Comparison of ENCODE assay signal across 8 mouse cellular contexts in genomic region chr2:30693206-30694035, GRCm38 (mm10).
A peak's percentile ranks its signal among the peaks of the same experiment; 100 is the strongest.
DNase-seq lines count a peak whose midpoint lies in the region; ATAC-seq lines count a peak whose summit lies in the region.

No protein-coding gene starts in this region.

- peak; percentile 93 for DNase-seq in embryo, embryonic 10 days (ENCODE audit: low spot score)
- DNase-seq in embryo, embryonic 9.5 days (ENCODE audit: extremely low spot score): no peak
- peak; percentile 90 for DNase-seq in heart, embryonic 10.5 days (ENCODE audit: low spot score)
- peak; percentile 76 for DNase-seq in naive thymus-derived CD4-positive, alpha-beta T cell, adult 2 months (ENCODE audit: low read depth)
- peak; percentile 81 for DNase-seq in splenic B cell, adult 2 months (ENCODE audit: low read depth, low spot score)

- H3K27me3 ChIP-seq in embryonic facial prominence, embryonic 13.5 days: no peaks in the 10 kb centered on the region
- H3K27me3 ChIP-seq in heart, embryonic 10.5 days (ENCODE audit: insufficient read depth, poor library complexity, severe bottlenecking): no peaks in the 10 kb centered on the region
- H3K27me3 ChIP-seq in kidney, embryonic 14.5 days (ENCODE audit: control insufficient read depth, insufficient read depth, low read length): no peaks in the 10 kb centered on the region
- peaks cover 46% of the 10 kb centered on the region for H3K27me3 ChIP-seq in liver, embryonic 12.5 days (replicated peaks)
- H3K27me3 ChIP-seq in splenic B cell, adult 2 months (ENCODE audit: control insufficient read depth, insufficient read depth, low read length, poor library complexity, severe bottlenecking): no peaks in the 10 kb centered on the region

- H3K9me3 ChIP-seq in embryonic facial prominence, embryonic 13.5 days: no peaks in the 10 kb centered on the region
- H3K9me3 ChIP-seq in heart, embryonic 10.5 days: no peaks in the 10 kb centered on the region
- H3K9me3 ChIP-seq in kidney, embryonic 14.5 days (ENCODE audit: control insufficient read depth, low read length): no peaks in the 10 kb centered on the region
- H3K9me3 ChIP-seq in liver, embryonic 12.5 days (replicated peaks): no peaks in the 10 kb centered on the region

- no peaks in the 10 kb centered on the region for H3K36me3 ChIP-seq in embryonic facial prominence, embryonic 13.5 days
- no peaks in the 10 kb centered on the region for H3K36me3 ChIP-seq in heart, embryonic 10.5 days
- no peaks in the 10 kb centered on the region for H3K36me3 ChIP-seq in kidney, embryonic 14.5 days (ENCODE audit: control insufficient read depth, insufficient read depth, low read length)
- no peaks in the 10 kb centered on the region for H3K36me3 ChIP-seq in liver, embryonic 12.5 days
- H3K36me3 ChIP-seq in splenic B cell, adult 2 months (ENCODE audit: control insufficient read depth, insufficient read depth, low read length, poor library complexity, severe bottlenecking): no peaks in the 10 kb centered on the region

- H3K9ac ChIP-seq in embryonic facial prominence, embryonic 13.5 days: peak overlapping the region; percentile 78
- peak overlapping the region; percentile 71 for H3K9ac ChIP-seq in kidney, embryonic 14.5 days (ENCODE audit: low read depth, low read length)
- H3K9ac ChIP-seq in liver, embryonic 12.5 days: peak overlapping the region; percentile 54

- peak overlapping the region; percentile 68 for H3K4me2 ChIP-seq in embryonic facial prominence, embryonic 13.5 days
- H3K4me2 ChIP-seq in kidney, embryonic 14.5 days (replicated peaks; ENCODE audit: low read depth, low read length): peak overlapping the region; percentile 45
- H3K4me2 ChIP-seq in liver, embryonic 12.5 days: peak overlapping the region; percentile 61

- ATAC-seq in embryonic facial prominence, embryonic 13.5 days (ENCODE audit: insufficient number of reproducible peaks, insufficient read depth, low FRiP score, low TSS enrichment, low read depth): peak; percentile 69; the same call in 1 of the 2 replicates
- peak; percentile 88 for ATAC-seq in kidney, embryonic 14.5 days (ENCODE audit: low FRiP score, low TSS enrichment)
- ATAC-seq in liver, embryonic 12.5 days: 0 out of 2 replicates have a peak, but pooled peaks have one; percentile 19

- peak overlapping the region; percentile 47 for H3K4me3 ChIP-seq in embryonic facial prominence, embryonic 13.5 days
- peak overlapping the region; percentile 62 for H3K4me3 ChIP-seq in heart, embryonic 10.5 days
- H3K4me3 ChIP-seq in kidney, embryonic 14.5 days (ENCODE audit: low read length): peak overlapping the region; percentile 29
- peak overlapping the region; percentile 33 for H3K4me3 ChIP-seq in liver, embryonic 12.5 days

- peak overlapping the region; percentile 99 for H3K27ac ChIP-seq in embryonic facial prominence, embryonic 13.5 days
- peak overlapping the region; percentile 98 for H3K27ac ChIP-seq in heart, embryonic 10.5 days
- H3K27ac ChIP-seq in kidney, embryonic 14.5 days (ENCODE audit: low read depth, low read length): peak overlapping the region; percentile 99
- H3K27ac ChIP-seq in liver, embryonic 12.5 days: peak overlapping the region; percentile 76

- under 1% methylated on average over 33 of the region's 41 CpGs for WGBS in embryonic facial prominence, embryonic 13.5 days
- WGBS in heart, embryonic 10.5 days: under 1% methylated on average over 41 of the region's 41 CpGs
- under 1% methylated on average over 40 of the region's 41 CpGs for WGBS in kidney, embryonic 14.5 days
- WGBS in liver, embryonic 12.5 days (ENCODE audit: insufficient replicate concordance): 3% methylated on average over 41 of the region's 41 CpGs

- H3K4me1 ChIP-seq in embryonic facial prominence, embryonic 13.5 days: peaks cover 55% of the 10 kb centered on the region
- H3K4me1 ChIP-seq in heart, embryonic 10.5 days: peaks cover 69% of the 10 kb centered on the region
- H3K4me1 ChIP-seq in kidney, embryonic 14.5 days (ENCODE audit: control insufficient read depth, insufficient read depth, low read length): peaks cover 30% of the 10 kb centered on the region
- peaks cover 37% of the 10 kb centered on the region for H3K4me1 ChIP-seq in liver, embryonic 12.5 days

Comparison
In these comparisons a context has a peak if more than half of its experiments do, and no peak if none do; other contexts are left out.
1. ATAC-seq: peak in every context shown above with its lines; median percentile 88 in kidney, embryonic 14.5 days; 69 in embryonic facial prominence, embryonic 13.5 days; 19 in liver, embryonic 12.5 days.